Mouse (Mus musculus) G1E (cell line): ENCODE measurements at regions not wholly inside any gene's neighbourhood (a gene's known extent, or its start where the extent isn't known, plus 50 kb on each side); places are given as distances from the start of the nearest gene placed in this dataset.

ENCODE experiments used
- ATAC-seq: 2 replicates; pipeline ENCODE4 v1.8.0; 2016; ENCODE audit warnings: mild to moderate bottlenecking; ENCODE audit not compliant: insufficient number of reproducible peaks, poor library complexity, low FRiP score, severe bottlenecking; ENCODE audit errors: extremely low read depth
- DNase-seq: peaks from one replicate; pipeline ENCODE4 v3.0.0; 2012; ENCODE audit warnings: low spot score
- H3K27me3 ChIP-seq: 2 replicates; pipeline ENCODE4 v1.6.1; 2012; ENCODE audit warnings: mild to moderate bottlenecking, low read length, inconsistent platforms; ENCODE audit not compliant: insufficient read depth
- H3K36me3 ChIP-seq: replicated peaks from 2 replicates; pipeline ENCODE3; 2012; ENCODE audit warnings: mild to moderate bottlenecking, inconsistent platforms
- H3K4me1 ChIP-seq: 2 replicates; pipeline ENCODE4 v1.6.1; 2012; ENCODE audit warnings: low read depth, low read length, inconsistent platforms, mixed read lengths; ENCODE audit not compliant: insufficient read depth
- H3K4me3 ChIP-seq: 2 replicates; pipeline ENCODE4 v1.5.1; 2012; ENCODE audit warnings: low read depth, mild to moderate bottlenecking, inconsistent platforms, low read length, moderate library complexity, mixed read lengths
- H3K9me3 ChIP-seq: replicated peaks from 2 replicates; pipeline ENCODE4 v1.6.1; 2012; ENCODE audit warnings: inconsistent platforms
- CTCF ChIP-seq: IDR thresholded peaks from 2 replicates; pipeline ENCODE4 v1.5.1; 2012; ENCODE audit warnings: low read depth, low read length, inconsistent platforms, mixed read lengths
- GATA1 ChIP-seq: IDR thresholded peaks from 2 replicates; pipeline ENCODE4 v1.6.1; 2012; ENCODE audit warnings: borderline replicate concordance, low read length, inconsistent platforms, mixed read lengths
- GATA2 ChIP-seq: IDR thresholded peaks from 2 replicates; pipeline ENCODE4 v1.6.1; 2012; ENCODE audit warnings: low read depth, low read length, inconsistent platforms, borderline replicate concordance
- POLR2AphosphoS5 ChIP-seq: IDR thresholded peaks from 2 replicates; pipeline ENCODE4 v1.6.1; 2012; ENCODE audit warnings: low read depth, low read length, inconsistent platforms; ENCODE audit not compliant: insufficient replicate concordance
- TAL1 ChIP-seq: conservative IDR thresholded peaks from 2 replicates; pipeline ENCODE4 v1.6.1; 2012; ENCODE audit warnings: low read depth, low read length, inconsistent platforms, mixed read lengths

DNA sequence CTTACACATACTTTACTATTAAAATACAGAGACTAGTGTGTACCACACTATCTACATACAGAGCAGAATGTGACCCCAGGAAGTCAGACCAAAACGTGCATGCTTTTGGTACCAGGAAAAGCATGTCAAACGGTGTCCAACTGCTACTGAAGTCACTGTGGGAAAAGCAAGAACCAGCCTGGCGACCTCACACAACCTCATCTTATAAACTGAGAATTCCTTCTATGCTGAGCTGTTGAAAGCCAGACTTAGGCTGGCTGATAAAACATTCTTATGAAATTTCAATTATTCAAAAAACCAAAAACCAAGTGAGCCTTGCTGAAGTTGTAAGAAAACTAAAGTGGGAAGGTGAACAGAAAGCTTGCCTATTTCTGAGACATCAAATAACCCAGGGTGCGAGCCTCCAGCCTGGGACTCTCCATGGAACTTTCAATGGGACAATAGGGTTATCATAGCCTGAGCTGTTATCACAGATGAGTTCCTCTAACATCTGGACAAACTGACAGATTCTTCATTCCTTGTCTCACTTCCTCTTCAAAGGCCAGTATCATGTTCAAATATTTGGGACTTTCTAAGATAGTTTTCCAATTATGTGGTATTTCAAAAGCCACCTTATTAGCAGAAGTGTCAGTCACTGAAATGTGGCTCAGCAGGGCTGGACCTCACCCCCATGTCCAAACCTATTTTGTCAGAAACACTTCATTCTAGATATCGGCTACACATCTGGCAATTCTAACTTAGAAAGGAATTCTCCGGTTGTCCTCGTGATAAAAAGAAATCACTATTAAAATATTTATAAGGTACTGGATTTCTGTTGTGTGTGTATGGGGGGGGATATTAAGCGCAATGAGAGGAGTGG lies 155.7 kb downstream of the Sox4 start:
- Histone ChIP-seq H3K36me3 (no peaks in the 10 kb centered on the region), H3K9me3 (no peaks in the 10 kb centered on the region), H3K27me3 (no peaks in the 10 kb centered on the region), H3K4me3 (no peak overlapping the region), H3K4me1 (no peaks in the 10 kb centered on the region)
- ATAC-seq (no peak), DNase-seq (no peak)
- TF ChIP-seq GATA2 (no peak), GATA1 (no peak), POLR2AphosphoS5 (no peak), CTCF (no peak), TAL1 (no peak)

GRCm38 (mm10) chr13:28795274-28795673 lies 158.2 kb downstream of the Sox4 start:
- Histone ChIP-seq H3K4me1 (no peaks in the 10 kb centered on the region), H3K27me3 (no peaks in the 10 kb centered on the region), H3K36me3 (no peaks in the 10 kb centered on the region), H3K9me3 (no peaks in the 10 kb centered on the region), H3K4me3 (no peak overlapping the region)
- TF ChIP-seq CTCF (no peak), GATA2 (no peak), TAL1 (no peak)
- DNase-seq (no peak), ATAC-seq (no peak)

- ATAC-seq = no peak
- no peak overlapping the region for H3K4me3 ChIP-seq
- TF ChIP-seq TAL1 = no peak
- TF ChIP-seq CTCF = no peak
- TF ChIP-seq GATA2 = no peak
- no peak for TF ChIP-seq GATA1
- no peak for TF ChIP-seq POLR2AphosphoS5
- no peaks in the 10 kb centered on the region for H3K9me3 ChIP-seq
- no peaks in the 10 kb centered on the region for H3K27me3 ChIP-seq
- DNase-seq = no peak
- H3K4me1 ChIP-seq = no peaks in the 10 kb centered on the region
- H3K36me3 ChIP-seq = no peaks in the 10 kb centered on the region
Observed at GRCm38 (mm10) chr13:28794547-28794946, 159.0 kb downstream of the Sox4 start.

DNA sequence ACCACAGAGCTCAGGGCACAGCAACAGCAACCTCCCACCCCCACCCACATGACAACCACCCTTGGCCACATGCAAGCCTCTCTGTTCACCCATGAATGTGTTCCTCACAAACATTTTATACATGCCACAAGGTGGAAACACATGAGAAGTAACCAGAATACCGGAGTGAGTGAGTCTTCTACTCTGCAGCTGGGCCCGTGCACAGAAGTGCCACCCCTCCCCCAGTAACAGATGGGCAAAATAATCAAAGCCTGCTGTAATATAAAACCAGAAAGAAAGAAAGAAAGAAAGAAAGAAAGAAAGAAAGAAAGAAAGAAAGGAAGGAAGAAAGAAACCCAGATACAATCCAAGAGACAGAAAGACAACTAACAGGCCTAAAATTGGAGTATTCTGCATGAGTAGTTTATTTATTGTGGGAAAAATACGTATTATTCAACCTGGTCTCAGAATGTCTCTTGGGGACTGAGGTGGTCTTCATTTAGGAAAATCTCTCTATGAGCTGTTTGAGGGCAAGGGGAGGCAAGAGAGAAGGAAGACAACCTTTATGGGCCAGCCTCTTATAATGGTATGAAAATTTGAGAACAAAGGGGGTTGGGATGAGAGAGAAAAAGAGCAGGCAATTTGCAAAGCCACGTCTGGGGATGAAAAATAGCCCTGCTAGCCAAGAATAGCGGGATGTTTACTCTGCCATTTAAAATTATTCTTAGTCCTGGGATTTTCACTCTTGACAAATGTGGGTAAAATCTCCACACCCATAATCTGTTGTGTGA lies 160.2 kb downstream of the Sox4 start:
- TF ChIP-seq CTCF = no peak
- no peak for TF ChIP-seq GATA2
- no peak for TF ChIP-seq POLR2AphosphoS5
- no peak for TF ChIP-seq GATA1
- TF ChIP-seq TAL1 = no peak
- Histone ChIP-seq H3K9me3 (no peaks in the 10 kb centered on the region), H3K4me1 (no peaks in the 10 kb centered on the region), H3K4me3 (no peak overlapping the region), H3K36me3 (no peaks in the 10 kb centered on the region), H3K27me3 (no peaks in the 10 kb centered on the region)
- ATAC-seq (no peak), DNase-seq (no peak)

- Histone ChIP-seq H3K4me3 (no peak overlapping the region), H3K4me1 (no peaks in the 10 kb centered on the region), H3K36me3 (no peaks in the 10 kb centered on the region), H3K9me3 (no peaks in the 10 kb centered on the region), H3K27me3 (no peaks in the 10 kb centered on the region)
- DNase-seq = no peak
- TF ChIP-seq TAL1 (no peak), POLR2AphosphoS5 (no peak), CTCF (no peak), GATA2 (no peak), GATA1 (no peak)
- no peak for ATAC-seq
Observed at GRCm38 (mm10) chr13:28792461-28793165, 160.9 kb downstream of the Sox4 start.

DNA sequence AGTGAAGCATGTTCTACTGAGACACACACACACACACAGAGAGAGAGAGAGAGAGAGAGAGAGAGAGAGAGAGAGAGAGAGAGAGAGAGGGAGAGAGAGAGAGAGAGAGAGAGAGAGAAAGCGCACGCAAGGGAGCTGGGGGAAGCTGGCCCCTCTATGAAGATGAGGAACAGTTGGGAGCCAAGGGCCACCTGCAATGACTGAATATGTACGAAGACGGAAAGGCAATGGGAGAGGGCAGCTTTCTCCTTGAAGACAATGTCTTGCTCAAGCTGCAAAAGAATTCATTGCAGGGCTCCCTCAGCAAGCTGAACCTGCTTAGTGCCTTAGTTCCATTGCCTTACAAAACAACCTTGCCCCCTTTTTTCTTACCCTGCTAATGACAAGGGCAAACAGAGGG lies 163.1 kb downstream of the Sox4 start:
- Histone ChIP-seq H3K36me3 (no peaks in the 10 kb centered on the region), H3K4me1 (no peaks in the 10 kb centered on the region), H3K27me3 (no peaks in the 10 kb centered on the region), H3K9me3 (no peaks in the 10 kb centered on the region), H3K4me3 (no peak overlapping the region)
- no peak for TF ChIP-seq GATA1
- no peak for TF ChIP-seq TAL1
- TF ChIP-seq CTCF = no peak
- TF ChIP-seq POLR2AphosphoS5 = no peak
- TF ChIP-seq GATA2 = no peak
- DNase-seq = no peak
- ATAC-seq = no peak
